Mouse (Mus musculus) large intestine, adult 2 months (tissue): ENCODE data around the gene Lsm3. TPM values are rescaled to one million over a fixed set of nuclear protein-coding genes. Genes with fewer than 3 reads are reported as not detected.

Experiments
- DNase-seq: peaks from one replicate; pipeline ENCODE4 v3.0.0-alpha.2; 2012; ENCODE audit warnings: low read depth, low spot score
- WGBS: fragments of 180-500 bp; shearing (Covaris S2); methylation state at CpG from one replicate; pipeline ENCODE4 v1.1.7; 2018; 5-methylcytosine and 5-hydroxymethylcytosine counted together
- polyA plus RNA-seq: library from polyadenylated mRNA; depleted of rRNA; stranded (reverse); fragments of >200 nt; gene quantifications from 2 replicates; pipeline ENCODE4 v1.2.3, GENCODE M21; 2012; rRNA removed

The Lsm3 gene
- polyA plus RNA-seq, 1 experiment, result 61.2 TPM

DNA sequence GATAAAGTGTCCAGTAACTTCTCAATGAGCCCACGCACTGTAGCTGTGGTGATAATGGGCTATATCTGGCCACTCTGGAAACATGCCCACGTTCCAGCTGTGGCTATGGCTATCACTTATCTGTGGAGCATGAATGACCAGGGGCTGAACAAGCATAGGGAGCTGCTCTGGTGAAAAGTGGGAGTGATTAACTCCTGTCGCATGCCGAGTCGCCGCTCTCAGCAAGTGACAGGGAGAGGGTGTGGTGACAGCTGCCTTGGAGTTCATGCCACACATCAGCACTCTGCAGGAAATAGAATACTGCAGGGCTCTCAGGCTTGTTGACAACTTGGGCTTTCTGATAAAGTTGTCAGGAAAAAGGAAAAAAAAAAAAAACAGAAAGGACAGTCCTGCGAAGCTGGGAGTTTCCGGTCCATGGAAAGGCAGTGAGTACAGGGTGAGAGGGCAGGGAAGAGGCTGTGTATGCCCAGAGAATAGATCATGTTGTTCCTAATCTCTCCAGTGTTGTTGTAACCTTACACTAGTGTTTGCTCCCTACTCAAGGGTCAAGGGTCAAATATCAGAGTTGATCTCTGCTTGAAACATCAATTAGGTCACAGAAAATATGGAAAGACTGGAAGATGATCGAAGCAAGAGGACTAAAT is 30.6 kb downstream of the Lsm3 start:
- WGBS, result 34% methylated on average over 9 of the region's 9 CpGs

DNA sequence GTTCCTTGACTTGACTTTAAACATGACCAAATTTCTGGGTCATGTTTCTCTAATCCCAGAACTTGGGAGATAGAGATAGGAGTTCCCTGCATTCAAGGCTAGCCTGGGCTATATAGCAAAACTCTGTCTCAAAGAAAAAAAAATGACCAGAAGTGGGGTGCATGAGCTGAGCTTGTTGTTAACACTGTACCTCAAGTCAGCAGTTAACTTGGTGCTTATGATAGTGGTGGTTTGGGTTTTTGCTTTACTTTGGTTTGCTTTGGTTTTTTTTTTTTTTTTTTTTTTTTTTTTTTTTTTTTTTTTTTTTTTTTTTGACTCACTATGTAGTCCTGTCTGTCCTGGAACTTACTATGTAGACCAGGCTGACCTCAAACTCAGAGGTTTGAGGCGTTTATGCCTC is 31.6 kb downstream of the Lsm3 start:
- DNase-seq, result no peak
- WGBS, result 43% methylated on average over 1 of the region's 1 CpGs

More for the DNA sequence above, 30.6 kb downstream of the Lsm3 start:
- DNase-seq, result no peak

GRCm38 (mm10) chr6:91549621-91550020 is 33.9 kb downstream of the Lsm3 start:
- 81% methylated on average over 5 of the region's 5 CpGs for WGBS
- no peak for DNase-seq

- DNase-seq, result no peak
- WGBS, result 99% methylated on average over 3 of the region's 3 CpGs
Observed at GRCm38 (mm10) chr6:91551671-91552070, 35.9 kb downstream of the Lsm3 start.

- WGBS, result 26% methylated on average over 3 of the region's 3 CpGs
- DNase-seq, result no peak
Observed at GRCm38 (mm10) chr6:91552693-91553092, 37.0 kb downstream of the Lsm3 start.

DNA sequence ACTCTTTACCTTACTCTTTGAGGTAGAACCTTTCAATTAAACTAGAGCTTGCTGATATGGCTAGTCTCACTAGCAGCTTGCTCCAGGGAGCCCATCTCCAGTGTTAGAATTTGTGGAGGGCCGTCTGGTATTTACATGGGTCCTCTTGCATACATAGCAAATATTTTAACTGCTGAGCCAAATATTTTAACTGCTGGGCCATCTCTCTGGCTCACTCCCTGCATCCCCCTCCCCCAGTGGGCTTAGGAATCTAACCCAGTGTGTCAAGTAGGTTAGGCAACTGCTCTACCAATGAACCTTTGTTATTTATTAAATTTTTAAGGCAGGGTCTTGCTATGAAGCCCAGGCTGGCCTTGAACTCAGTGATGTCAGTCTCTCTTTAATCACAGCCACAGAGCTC is 42.8 kb downstream of the Lsm3 start:
- WGBS, result 48% methylated on average over 1 of the region's 1 CpGs
- DNase-seq, result no peak

DNA sequence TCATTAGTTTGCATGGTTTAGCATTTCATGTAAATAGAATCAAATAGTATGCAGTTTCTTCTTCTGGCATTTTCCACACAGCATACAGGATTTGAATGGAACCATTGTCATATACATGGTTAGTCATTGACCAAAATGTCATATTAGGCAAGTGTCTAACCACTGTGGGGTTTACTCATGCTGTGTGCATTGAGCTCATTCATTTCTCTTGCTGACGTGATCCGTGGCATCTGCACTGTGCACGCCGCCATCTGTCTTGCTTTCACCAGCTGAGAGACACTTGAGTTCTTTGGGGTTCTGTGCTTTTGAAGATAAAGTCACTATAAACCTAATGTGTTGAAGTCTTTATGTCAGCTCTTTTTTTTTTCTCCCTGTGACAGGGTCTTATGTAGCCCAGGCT is 43.6 kb downstream of the Lsm3 start:
- DNase-seq, result no peak
- 87% methylated on average over 4 of the region's 4 CpGs for WGBS

GRCm38 (mm10) chr6:91560186-91560585 is 44.5 kb downstream of the Lsm3 start:
- 69% methylated on average over 3 of the region's 3 CpGs for WGBS
- no peak for DNase-seq

- WGBS, result 36% methylated on average over 3 of the region's 3 CpGs
- DNase-seq, result no peak
Observed at GRCm38 (mm10) chr6:91563031-91563430, 47.3 kb downstream of the Lsm3 start.

DNA sequence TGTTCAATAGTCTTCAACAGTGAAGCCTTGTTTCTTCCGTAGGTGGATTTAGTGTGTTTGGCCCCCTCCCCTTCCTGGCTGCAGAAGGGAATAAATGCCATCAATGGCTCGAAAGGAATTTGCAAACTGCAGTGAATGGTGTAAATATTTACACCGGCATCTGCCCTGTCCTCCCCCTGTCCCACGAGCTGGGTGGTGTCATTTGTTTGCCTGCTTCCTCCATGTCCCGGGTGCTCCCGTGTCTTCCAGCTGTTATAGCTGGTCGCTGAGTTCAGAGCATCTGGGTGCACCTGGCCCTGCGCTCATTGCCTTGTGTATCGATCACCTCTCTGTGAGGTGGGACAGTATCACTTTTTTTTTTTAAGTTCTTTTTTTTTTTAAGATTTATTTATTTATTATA is 50.7 kb downstream of the Lsm3 start:
- no peak for DNase-seq
- 22% methylated on average over 9 of the region's 9 CpGs for WGBS

Other genes with a start within 250 kb of the Lsm3 start
- not detected in 2 replicates for gene Wnt7a, start 104.6 kb upstream of the Lsm3 start, polyA plus RNA-seq
- 9.0 and 10.3 TPM in 2 replicates for gene Chchd4, start 42.4 kb upstream of the Lsm3 start, polyA plus RNA-seq
- 24.2 and 40.7 TPM in 2 replicates for gene Tmem43, start 42.2 kb upstream of the Lsm3 start, polyA plus RNA-seq
- 4.4 and 5.9 TPM in 2 replicates for gene Xpc, start within 50 bp of the Lsm3 start, polyA plus RNA-seq
- 74.2 and 172 TPM in 2 replicates for gene Slc6a6, start 168.1 kb downstream of the Lsm3 start, polyA plus RNA-seq